Mouse (Mus musculus) stomach, embryonic 14.5 days (tissue): ENCODE results near the gene Ccr8. TPM values are rescaled to one million over a fixed set of nuclear protein-coding genes. Genes with fewer than 3 reads are reported as not detected.

Experiments used
- ATAC-seq: fragments of 200-750 bp; cut with Nextera tagmentation; 2 replicates; pipeline ENCODE4 v1.8.0; 2017; ENCODE audit warnings: low read depth, moderate TSS enrichment; ENCODE audit not compliant: insufficient number of reproducible peaks, insufficient read depth, low FRiP score
- H3K27ac ChIP-seq: fragments of 300-500 bp; sonication (generic); 2 replicates; pipeline ENCODE4 v1.5.1; 2014; ENCODE audit warnings: mild to moderate bottlenecking, low read length, moderate library complexity, mixed read lengths
- H3K27me3 ChIP-seq: fragments of 300-500 bp; sonication (generic); 2 replicates; pipeline ENCODE4 v1.6.1; 2014; ENCODE audit warnings: low read length, control low read depth, mixed read lengths; ENCODE audit not compliant: control insufficient read depth, insufficient read depth
- H3K36me3 ChIP-seq: fragments of 300-500 bp; sonication (generic); 2 replicates; pipeline ENCODE4 v1.6.1; 2014; ENCODE audit warnings: mild to moderate bottlenecking, control low read depth, low read length, moderate library complexity, mixed read lengths; ENCODE audit not compliant: control insufficient read depth, insufficient read depth
- H3K4me1 ChIP-seq: fragments of 300-500 bp; sonication (generic); 2 replicates; pipeline ENCODE4 v1.6.1; 2014; ENCODE audit warnings: low read length, control low read depth, mixed read lengths; ENCODE audit not compliant: control insufficient read depth, insufficient read depth
- H3K4me2 ChIP-seq: fragments of 300-500 bp; sonication (generic); replicated peaks from 2 replicates; pipeline ENCODE4 v1.6.1; 2014; ENCODE audit warnings: low read depth, low read length, control low read depth
- H3K4me3 ChIP-seq: fragments of 300-500 bp; sonication (generic); 2 replicates; pipeline ENCODE4 v1.5.1; 2014; ENCODE audit warnings: low read depth, low read length, control low read depth
- H3K9ac ChIP-seq: fragments of 300-500 bp; sonication (generic); replicated peaks from 2 replicates; pipeline ENCODE4 v1.6.1; 2014; ENCODE audit warnings: low read depth, mild to moderate bottlenecking, control low read depth, low read length, moderate library complexity, mixed read lengths
- H3K9me3 ChIP-seq: fragments of 300-500 bp; sonication (generic); 2 replicates; pipeline ENCODE4 v1.6.1; 2016; ENCODE audit warnings: low read depth, low read length, control low read depth; ENCODE audit not compliant: control insufficient read depth
- WGBS: fragments of 180-500 bp; shearing (Covaris S2); extraction: QIAGEN DNeasy Blood & Tissue Kit; methylation state at CpG from one replicate; pipeline ENCODE4 v1.1.7; 2014; 5-methylcytosine and 5-hydroxymethylcytosine counted together
- polyA plus RNA-seq: library from polyadenylated mRNA; unstranded; fragments of >200 nt; fragmentation: Nextera tagmentation; extraction: Ambion mirVana; gene quantifications from 2 replicates; pipeline ENCODE4 v1.2.1, GENCODE M21; 2014

The Ccr8 gene
- polyA plus RNA-seq, 1 experiment from 2014 or later, result 0.27 TPM

DNA sequence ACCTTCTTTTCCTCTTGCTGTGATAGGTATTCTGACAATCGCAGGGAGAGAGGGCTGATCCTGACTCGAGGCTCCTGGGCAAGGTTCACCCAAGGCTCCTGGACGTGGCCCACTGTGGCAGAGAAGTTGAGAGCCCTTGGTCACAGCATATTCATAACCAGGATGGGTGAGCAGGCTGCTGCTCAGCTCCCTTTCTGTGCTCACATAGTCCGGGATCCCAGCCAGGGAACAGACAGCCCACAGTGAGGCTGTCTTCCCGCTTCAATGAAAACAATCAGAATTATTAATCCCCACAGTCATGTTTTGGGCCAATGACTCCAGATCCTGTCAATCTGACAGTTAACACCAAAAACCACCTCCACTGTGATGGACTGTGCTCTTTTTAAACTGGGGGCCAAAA is 9.9 kb upstream of the Ccr8 start:
- no peaks in the 10 kb centered on the region for H3K4me1 ChIP-seq
- no peaks in the 10 kb centered on the region for H3K27me3 ChIP-seq
- no peaks in the 10 kb centered on the region for H3K36me3 ChIP-seq
- no peak overlapping the region for H3K9ac ChIP-seq
- H3K27ac ChIP-seq, result no peak overlapping the region
- 76% methylated on average over 5 of the region's 5 CpGs for WGBS
- ATAC-seq, result no peak
- H3K4me3 ChIP-seq, result no peak overlapping the region
- no peaks in the 10 kb centered on the region for H3K9me3 ChIP-seq
- H3K4me2 ChIP-seq, result no peak overlapping the region

DNA sequence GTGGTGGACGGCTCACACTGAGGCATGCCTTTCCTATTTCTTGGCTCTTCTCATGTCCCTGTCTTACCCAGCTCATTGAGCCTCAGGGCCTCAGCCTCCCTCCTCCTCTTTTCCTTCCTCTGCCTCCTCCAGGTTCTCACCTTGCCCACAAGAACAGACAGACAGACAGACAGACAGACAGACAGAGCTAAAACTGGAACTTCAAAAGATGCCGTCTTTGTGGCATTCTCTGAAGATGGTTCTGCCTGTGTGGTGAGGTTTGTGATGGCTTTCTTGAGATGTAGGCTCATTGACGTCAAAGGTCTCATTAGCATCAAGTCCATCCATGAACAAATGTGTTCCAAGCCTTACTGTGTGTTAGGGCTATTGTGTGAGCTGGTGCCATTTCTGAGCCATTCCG is 9.2 kb upstream of the Ccr8 start:
- Histone ChIP-seq H3K9me3 (no peaks in the 10 kb centered on the region), H3K4me1 (no peaks in the 10 kb centered on the region), H3K36me3 (no peaks in the 10 kb centered on the region), H3K27ac (no peak overlapping the region), H3K9ac (no peak overlapping the region), H3K4me2 (no peak overlapping the region), H3K4me3 (no peak overlapping the region), H3K27me3 (no peaks in the 10 kb centered on the region)
- 87% methylated on average over 4 of the region's 4 CpGs for WGBS
- no peak for ATAC-seq

DNA sequence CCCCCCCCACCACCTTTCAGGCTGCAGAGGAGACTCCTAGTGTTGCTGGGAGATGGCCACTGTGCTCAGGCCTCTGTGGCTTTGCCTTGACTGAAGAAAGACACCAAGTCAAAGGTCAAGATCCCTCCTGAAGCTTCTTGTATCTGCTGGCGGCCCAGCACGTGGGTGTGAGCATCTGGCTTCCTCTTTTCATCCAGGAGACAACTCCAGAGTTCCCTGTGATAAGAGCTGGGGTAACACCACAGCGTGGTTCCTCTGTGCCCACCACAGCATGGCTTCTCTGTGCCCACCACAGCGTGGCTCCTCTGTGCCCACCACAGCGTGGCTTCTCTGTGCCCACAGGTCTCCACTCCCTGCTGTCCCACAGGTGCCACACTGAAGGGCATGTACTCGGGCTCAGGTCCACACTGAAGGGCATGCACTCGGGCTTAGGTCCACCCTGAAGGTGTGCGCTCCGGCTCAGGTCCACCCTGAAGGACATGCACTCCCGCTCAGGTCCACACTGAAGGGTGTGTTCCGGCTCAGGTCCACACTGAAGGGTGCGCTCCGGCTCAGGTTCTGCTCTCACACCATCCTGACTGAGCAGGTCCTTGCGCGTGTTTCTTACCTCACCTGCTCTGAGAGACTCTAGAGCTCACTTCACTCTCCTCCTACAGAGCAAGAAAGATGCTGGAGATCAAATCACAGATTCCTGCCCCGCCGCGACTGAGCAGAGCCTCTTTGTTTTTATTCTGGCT is 8.6 kb upstream of the Ccr8 start:
- H3K36me3 ChIP-seq, result no peaks in the 10 kb centered on the region
- H3K27me3 ChIP-seq, result no peaks in the 10 kb centered on the region
- no peak overlapping the region for H3K4me3 ChIP-seq
- H3K4me1 ChIP-seq, result no peaks in the 10 kb centered on the region
- ATAC-seq, result 0 out of 2 replicates have a peak, but pooled peaks have one; percentile 18
- WGBS, result 78% methylated on average over 18 of the region's 18 CpGs
- H3K9ac ChIP-seq, result no peak overlapping the region
- no peak overlapping the region for H3K4me2 ChIP-seq
- no peaks in the 10 kb centered on the region for H3K9me3 ChIP-seq
- H3K27ac ChIP-seq, result no peak overlapping the region

DNA sequence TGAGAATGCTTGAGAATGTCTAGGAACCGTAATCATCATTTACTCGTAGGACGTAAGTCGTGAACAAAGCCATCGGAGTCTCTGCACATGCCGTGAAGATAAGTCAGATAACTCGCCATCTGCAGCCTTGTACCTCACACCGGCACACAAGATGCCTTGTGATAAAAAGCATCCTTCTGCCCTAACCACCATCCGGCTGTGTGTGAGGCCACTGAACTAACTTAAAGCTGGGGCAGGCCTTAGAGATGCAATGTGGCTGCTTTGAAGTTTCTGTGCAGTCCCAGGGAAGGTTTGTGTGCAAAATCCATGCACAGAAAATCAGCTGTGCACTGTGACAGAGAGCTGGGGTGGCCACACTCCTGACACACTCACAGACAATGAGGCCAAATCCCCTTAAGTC is 7.5 kb upstream of the Ccr8 start:
- Histone ChIP-seq H3K9ac (no peak overlapping the region), H3K9me3 (no peaks in the 10 kb centered on the region), H3K27me3 (no peaks in the 10 kb centered on the region), H3K4me3 (no peak overlapping the region), H3K27ac (no peak overlapping the region), H3K36me3 (no peaks in the 10 kb centered on the region), H3K4me1 (no peaks in the 10 kb centered on the region), H3K4me2 (no peak overlapping the region)
- 86% methylated on average over 9 of the region's 9 CpGs for WGBS
- ATAC-seq, result no peak

DNA sequence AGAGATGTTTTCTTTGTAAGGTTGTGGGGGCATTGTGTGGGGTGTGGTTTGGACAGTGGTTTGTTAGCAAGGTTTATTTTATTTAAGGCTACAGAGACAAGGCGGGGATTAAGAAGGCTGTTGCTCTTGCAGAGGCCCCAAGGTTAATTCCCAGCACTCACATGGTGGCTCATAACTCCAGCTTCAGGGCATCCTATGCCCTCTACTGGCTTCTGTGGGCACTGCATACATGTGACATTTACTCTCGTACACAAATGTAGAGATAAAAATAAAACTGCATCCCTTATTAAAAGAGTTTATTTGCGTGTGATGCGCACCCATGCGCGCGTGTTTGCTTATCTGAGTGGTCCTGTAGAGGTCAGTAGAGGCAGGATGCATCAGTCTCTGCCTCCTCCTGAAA is 2.8 kb upstream of the Ccr8 start:
- Histone ChIP-seq H3K4me1 (no peaks in the 10 kb centered on the region), H3K9ac (no peak overlapping the region), H3K4me3 (no peak overlapping the region), H3K36me3 (no peaks in the 10 kb centered on the region), H3K27me3 (no peaks in the 10 kb centered on the region), H3K9me3 (no peaks in the 10 kb centered on the region), H3K4me2 (no peak overlapping the region), H3K27ac (no peak overlapping the region)
- ATAC-seq, result no peak
- 82% methylated on average over 7 of the region's 7 CpGs for WGBS

DNA sequence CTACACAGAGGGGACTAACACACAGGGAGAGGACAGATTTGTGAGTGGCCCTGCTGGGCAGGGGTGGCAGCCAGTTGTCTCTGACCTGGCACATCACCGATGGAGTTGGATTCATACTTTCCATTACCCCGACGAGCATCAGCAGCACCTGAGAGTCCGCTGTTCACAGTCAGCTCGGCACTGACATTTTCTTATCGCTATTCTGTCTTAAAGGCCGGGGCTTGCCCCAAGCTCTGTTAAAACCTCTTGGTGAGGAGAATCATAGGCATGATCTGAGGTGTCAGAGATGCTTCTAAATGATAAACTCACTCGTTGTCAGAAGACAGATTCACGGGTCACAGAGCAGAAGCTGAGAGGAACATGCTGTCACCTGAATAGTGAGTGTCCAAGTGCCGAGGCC is 828 bp upstream of the Ccr8 start:
- no peak overlapping the region for H3K27ac ChIP-seq
- WGBS, result 84% methylated on average over 10 of the region's 10 CpGs
- no peaks in the 10 kb centered on the region for H3K9me3 ChIP-seq
- H3K36me3 ChIP-seq, result no peaks in the 10 kb centered on the region
- no peak for ATAC-seq
- no peak overlapping the region for H3K4me3 ChIP-seq
- no peaks in the 10 kb centered on the region for H3K27me3 ChIP-seq
- H3K4me1 ChIP-seq, result no peaks in the 10 kb centered on the region
- H3K9ac ChIP-seq, result no peak overlapping the region
- no peak overlapping the region for H3K4me2 ChIP-seq

DNA sequence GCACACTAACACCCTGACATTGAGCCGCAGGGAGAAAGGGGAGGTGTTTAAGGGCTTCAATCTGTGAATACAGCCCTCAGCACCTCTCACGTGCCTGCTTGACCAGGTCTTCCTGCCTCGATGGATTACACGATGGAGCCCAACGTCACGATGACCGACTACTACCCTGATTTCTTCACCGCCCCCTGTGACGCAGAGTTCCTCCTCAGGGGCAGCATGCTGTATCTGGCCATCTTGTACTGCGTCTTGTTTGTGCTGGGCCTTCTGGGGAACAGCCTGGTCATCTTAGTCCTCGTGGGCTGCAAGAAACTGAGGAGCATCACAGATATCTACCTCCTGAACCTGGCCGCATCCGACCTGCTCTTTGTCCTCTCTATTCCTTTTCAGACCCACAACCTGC is 1.8 kb downstream of the Ccr8 start:
- no peaks in the 10 kb centered on the region for H3K9me3 ChIP-seq
- H3K36me3 ChIP-seq, result no peaks in the 10 kb centered on the region
- 87% methylated on average over 13 of the region's 13 CpGs for WGBS
- H3K27ac ChIP-seq, result no peak overlapping the region
- H3K27me3 ChIP-seq, result no peaks in the 10 kb centered on the region
- ATAC-seq, result no peak
- H3K4me3 ChIP-seq, result no peak overlapping the region
- no peak overlapping the region for H3K9ac ChIP-seq
- H3K4me1 ChIP-seq, result no peaks in the 10 kb centered on the region
- H3K4me2 ChIP-seq, result no peak overlapping the region

DNA sequence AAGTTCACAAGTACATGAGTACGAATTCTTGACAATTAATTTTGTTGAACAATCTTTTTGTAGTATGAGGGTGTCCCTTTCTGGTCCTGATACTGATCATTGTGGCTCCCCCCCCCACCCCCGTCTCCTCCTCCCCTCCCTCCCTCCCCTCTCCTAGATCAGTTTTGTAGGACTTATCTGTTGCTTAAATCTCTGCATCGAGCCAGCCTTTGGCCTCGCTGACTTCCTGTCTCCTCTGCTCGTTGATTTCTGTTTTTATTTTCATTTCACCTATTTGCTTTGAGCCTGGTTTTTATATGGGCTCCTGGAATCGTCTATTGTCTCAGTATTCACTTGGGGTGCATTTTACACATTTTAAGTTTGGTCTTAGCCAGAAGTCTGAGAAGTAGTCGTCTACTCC is 4.0 kb downstream of the Ccr8 start:
- Histone ChIP-seq H3K4me1 (no peaks in the 10 kb centered on the region), H3K9me3 (no peaks in the 10 kb centered on the region)
- WGBS, result 61% methylated on average over 7 of the region's 7 CpGs

DNA sequence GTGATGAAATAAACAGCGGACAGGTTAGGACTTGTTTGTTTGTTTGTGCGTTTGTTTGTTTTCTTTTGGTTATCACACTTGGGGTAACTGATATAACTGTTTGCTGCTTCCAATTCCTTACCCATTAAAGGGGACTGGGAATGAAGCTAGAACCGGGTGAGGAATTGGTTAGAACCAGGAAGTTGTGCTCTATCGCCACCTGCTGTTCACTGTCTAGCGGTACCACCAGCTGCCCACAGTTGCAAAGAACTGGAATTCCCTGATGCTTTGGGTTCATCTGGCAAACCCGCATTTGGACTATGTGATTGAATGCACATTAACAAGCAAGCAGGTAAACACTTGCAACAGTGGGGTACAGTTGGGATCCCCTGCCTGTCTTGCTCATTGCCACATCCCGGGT is 6.8 kb downstream of the Ccr8 start:
- Histone ChIP-seq H3K36me3 (no peaks in the 10 kb centered on the region), H3K4me1 (no peaks in the 10 kb centered on the region), H3K4me2 (no peak overlapping the region), H3K4me3 (no peak overlapping the region), H3K27me3 (no peaks in the 10 kb centered on the region), H3K9ac (no peak overlapping the region), H3K9me3 (no peaks in the 10 kb centered on the region), H3K27ac (no peak overlapping the region)
- 21% methylated on average over 7 of the region's 7 CpGs for WGBS
- ATAC-seq, result no peak

More for the DNA sequence above, 4.0 kb downstream of the Ccr8 start:
- no peak overlapping the region for H3K4me3 ChIP-seq
- no peak for ATAC-seq
- H3K36me3 ChIP-seq, result no peaks in the 10 kb centered on the region
- H3K27ac ChIP-seq, result no peak overlapping the region
- H3K9ac ChIP-seq, result no peak overlapping the region
- H3K27me3 ChIP-seq, result no peaks in the 10 kb centered on the region
- no peak overlapping the region for H3K4me2 ChIP-seq
